11 mouse cellular contexts compared by ENCODE assay signal in the genomic region with DNA sequence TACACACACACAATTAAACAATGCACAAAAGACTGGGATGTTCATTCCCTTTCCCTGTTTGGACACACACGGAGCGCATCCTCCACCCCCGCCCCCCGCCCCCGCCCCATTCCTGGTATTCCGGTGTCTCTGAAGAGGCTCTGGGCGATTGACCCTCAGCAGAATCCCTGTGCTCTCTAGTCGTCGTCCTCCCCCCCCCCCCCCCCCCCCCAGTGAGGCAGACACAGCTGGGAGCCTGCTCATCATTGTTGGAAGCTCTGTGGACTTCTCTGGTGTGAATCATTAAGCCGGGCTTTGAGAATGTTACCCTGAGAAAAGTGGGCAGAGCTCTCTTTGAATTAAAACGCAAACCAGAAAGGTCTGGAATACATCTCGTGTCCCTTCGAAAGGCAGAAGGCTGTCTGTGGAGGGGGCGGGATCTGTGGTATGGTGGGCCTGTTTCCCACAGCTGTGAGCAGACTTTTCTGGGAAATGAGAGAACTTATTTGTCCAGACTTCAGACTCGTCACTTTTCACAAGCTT. TPM values are rescaled to one million over a fixed set of nuclear protein-coding genes. Genes with fewer than 3 reads are reported as not detected.
DNase-seq lines count a peak whose midpoint lies in the region; ATAC-seq lines count a peak whose summit lies in the region.
"Had no signal": no experiment of that assay in that cellular context is flagged by ENCODE, and none has a peak within 500 bp of the region (broad histone marks: within the 10 kb centered on the region; RNA-seq: fewer than 3 reads in every experiment).

No protein-coding gene starts in this region.

- intact Hi-C loops in heart, postnatal 36 days (cut with DNase I), result no loop called here

- no peaks in the 10 kb centered on the region for H3K36me3 ChIP-seq in heart, embryonic 13.5 days
- no peaks in the 10 kb centered on the region for H3K36me3 ChIP-seq in intestine, embryonic 15.5 days

- no peak overlapping the region for H3K9ac ChIP-seq in heart, embryonic 13.5 days
- no peak overlapping the region for H3K9ac ChIP-seq in intestine, embryonic 15.5 days

- H3K4me3 ChIP-seq in heart, embryonic 13.5 days, result no peak overlapping the region; the same call in 1 of the 2 replicates
- H3K4me3 ChIP-seq in intestine, embryonic 15.5 days (replicated peaks), result no peak overlapping the region
- H3K4me3 ChIP-seq: megakaryocyte, embryonic 14.5 days had no signal

- H3K27ac ChIP-seq in heart, embryonic 13.5 days (replicated peaks), result no peak overlapping the region
- peak overlapping the region; percentile 48; the same call in 1 of the 2 replicates for H3K27ac ChIP-seq in intestine, embryonic 15.5 days

- no peak for DNase-seq in heart, postnatal 36 days
- peak; percentile 46 for DNase-seq in retina, postnatal 1 day
- DNase-seq in retina, embryonic 14.5 days (ENCODE audit: low spot score), result no peak
- DNase-seq in yolk sac, embryonic 10.5 days (ENCODE audit: low spot score), result peak; percentile 50
- DNase-seq in ovary, postnatal 10 days (ENCODE audit: low spot score), result no peak
- DNase-seq in cerebellum, postnatal 4 days (ENCODE audit: low spot score in 2 of 2), result no peak
- DNase-seq: adrenal gland, postnatal 14 days had no signal

- H3K4me2 ChIP-seq in heart, embryonic 13.5 days, result peak overlapping the region; percentile 43
- H3K4me2 ChIP-seq in intestine, embryonic 15.5 days (replicated peaks), result peak overlapping the region; percentile 30

- H3K4me1 ChIP-seq in heart, embryonic 13.5 days, result no peaks in the 10 kb centered on the region
- no peaks in the 10 kb centered on the region for H3K4me1 ChIP-seq in intestine, embryonic 15.5 days (replicated peaks)

- no peak for ATAC-seq in heart, embryonic 13.5 days (ENCODE audit: extremely low read depth, insufficient number of reproducible peaks, low FRiP score, low TSS enrichment)
- peak; percentile 69 for ATAC-seq in intestine, embryonic 15.5 days

- WGBS in heart, embryonic 13.5 days, result 18% methylated on average over 13 of the region's 15 CpGs
- WGBS in intestine, embryonic 15.5 days, result 6% methylated on average over 13 of the region's 15 CpGs

- no peaks in the 10 kb centered on the region for H3K9me3 ChIP-seq in heart, embryonic 13.5 days
- no peaks in the 10 kb centered on the region for H3K9me3 ChIP-seq in intestine, embryonic 15.5 days
- H3K9me3 ChIP-seq: megakaryocyte, embryonic 14.5 days had no signal

- no peaks in the 10 kb centered on the region for H3K27me3 ChIP-seq in heart, embryonic 13.5 days (replicated peaks)
- no peaks in the 10 kb centered on the region for H3K27me3 ChIP-seq in intestine, embryonic 15.5 days (replicated peaks)
- H3K27me3 ChIP-seq: CH12.LX had no signal

RNA-seq across cellular contexts. Expression of a gene that starts 31.8 kb away (rescaled TPM):
- polyA plus RNA-seq in heart, embryonic 13.5 days (2015; fragmentation: Nextera tagmentation; extraction: Ambion mirVana), result 7.9 and 8.9 TPM in 2 replicates
- total RNA-seq in heart, postnatal 36 days (2021), result 10 to 100 TPM; 19.8 to 22.4 TPM
- polyA plus RNA-seq in intestine, embryonic 15.5 days (2015; fragmentation: Nextera tagmentation; extraction: Ambion mirVana), result 8.2 and 8.5 TPM in 2 replicates

Comparison
In these comparisons a context has a peak if more than half of its experiments do, and no peak if none do; other contexts are left out.
1. DNase-seq: peak in retina, postnatal 1 day (single experiment) and yolk sac, embryonic 10.5 days (single experiment); none in heart, postnatal 36 days (0 of 2), retina, embryonic 14.5 days (single experiment), ovary, postnatal 10 days (single experiment) and cerebellum, postnatal 4 days (0 of 2).